Mouse (Mus musculus) spleen, adult 2 months (tissue): ENCODE measurements at regions not wholly inside any gene's neighbourhood (a gene's known extent, or its start where the extent isn't known, plus 50 kb on each side); places are given as distances from the start of the nearest gene placed in this dataset.

Experiments used
- DNase-seq, 2 experiments: peaks; one replicate each; pipeline versions ENCODE4 v3.0.0 to v3.0.0-alpha.2; 2012 to 2021; ENCODE audit warnings: low spot score in 2 of 2, low read depth in 1 of 2
- H3K27ac ChIP-seq: fragments of 200-500 bp; 2 replicates; pipeline ENCODE4 v1.5.1; 2012; ENCODE audit warnings: low read length, inconsistent platforms; ENCODE audit not compliant: insufficient read depth
- H3K27me3 ChIP-seq: fragments of 200-500 bp; 2 replicates; pipeline ENCODE4 v1.6.1; 2012; ENCODE audit warnings: mild to moderate bottlenecking, moderate library complexity, low read length, inconsistent platforms; ENCODE audit not compliant: control insufficient read depth, insufficient read depth
- H3K36me3 ChIP-seq: fragments of 200-500 bp; 2 replicates; pipeline ENCODE4 v1.6.1; 2012; ENCODE audit warnings: mild to moderate bottlenecking, low read length, inconsistent platforms; ENCODE audit not compliant: control insufficient read depth, insufficient read depth
- H3K4me1 ChIP-seq: fragments of 200-500 bp; 2 replicates; pipeline ENCODE4 v1.6.1; 2011; ENCODE audit warnings: inconsistent platforms; ENCODE audit not compliant: control insufficient read depth, insufficient read depth, insufficient read length
- H3K4me3 ChIP-seq: fragments of 200-500 bp; 2 replicates; pipeline ENCODE4 v1.5.1; 2011; ENCODE audit warnings: mild to moderate bottlenecking, inconsistent platforms; ENCODE audit not compliant: insufficient read depth, insufficient read length; ENCODE audit errors: extremely low read depth
- CTCF ChIP-seq: fragments of 200-500 bp; IDR thresholded peaks from 2 replicates; pipeline ENCODE4 v1.5.1; 2011; ENCODE audit warnings: mild to moderate bottlenecking, inconsistent platforms; ENCODE audit not compliant: insufficient read depth, insufficient read length, insufficient replicate concordance; ENCODE audit errors: extremely low read depth
- POLR2A ChIP-seq: fragments of 200-500 bp; IDR thresholded peaks from 2 replicates; pipeline ENCODE4 v1.6.1; 2011; ENCODE audit warnings: low read depth, low read length, inconsistent platforms
- WGBS: fragments of 180-500 bp; shearing (Covaris S2); methylation state at CpG from one replicate; pipeline ENCODE4 v1.1.7; 2018; 5-methylcytosine and 5-hydroxymethylcytosine counted together

GRCm38 (mm10) chr5:72225056-72225455, 57.1 kb upstream of the Commd8 start:
- H3K4me3 ChIP-seq = no peak overlapping the region
- H3K4me1 ChIP-seq = peaks cover 6% of the 10 kb centered on the region; the same call in 1 of the 2 replicates
- H3K36me3 ChIP-seq = peaks cover 6% of the 10 kb centered on the region
- H3K27me3 ChIP-seq = no peaks in the 10 kb centered on the region
- TF ChIP-seq POLR2A (no peak), CTCF (no peak)
- DNase-seq = no peak
- 24% methylated on average over 7 of the region's 7 CpGs for WGBS
- H3K27ac ChIP-seq = peak overlapping the region; percentile 45; the same call in 1 of the 2 replicates

- Histone ChIP-seq H3K27ac (peak overlapping the region; percentile 2; the same call in 1 of the 2 replicates), H3K36me3 (peaks cover 7% of the 10 kb centered on the region), H3K4me3 (no peak overlapping the region), H3K4me1 (peaks cover 6% of the 10 kb centered on the region; the same call in 1 of the 2 replicates), H3K27me3 (no peaks in the 10 kb centered on the region)
- 61% methylated on average over 6 of the region's 6 CpGs for WGBS
- no peak for DNase-seq
- TF ChIP-seq POLR2A = no peak
- no peak for TF ChIP-seq CTCF
These were observed 56.6 kb upstream of the Commd8 start for GRCm38 (mm10) chr5:72224551-72224966.

GRCm38 (mm10) chr5:72222902-72223301, 54.9 kb upstream of the Commd8 start:
- Histone ChIP-seq H3K36me3 (peaks cover 5% of the 10 kb centered on the region), H3K4me3 (no peak overlapping the region), H3K27ac (no peak overlapping the region), H3K4me1 (peaks cover 6% of the 10 kb centered on the region; the same call in 1 of the 2 replicates), H3K27me3 (no peaks in the 10 kb centered on the region)
- no peak for DNase-seq
- TF ChIP-seq CTCF = no peak
- no peak for TF ChIP-seq POLR2A
- WGBS = 90% methylated on average over 3 of the region's 3 CpGs

GRCm38 (mm10) chr5:72219697-72220096, 51.7 kb upstream of the Commd8 start:
- DNase-seq = no peak
- no peak for TF ChIP-seq POLR2A
- no peak for TF ChIP-seq CTCF
- Histone ChIP-seq H3K27me3 (no peaks in the 10 kb centered on the region), H3K4me1 (no peaks in the 10 kb centered on the region), H3K36me3 (peaks cover 2% of the 10 kb centered on the region), H3K4me3 (no peak overlapping the region), H3K27ac (no peak overlapping the region)
- WGBS = 75% methylated on average over 12 of the region's 12 CpGs

- Histone ChIP-seq H3K4me1 (no peaks in the 10 kb centered on the region), H3K4me3 (no peak overlapping the region), H3K27ac (no peak overlapping the region), H3K27me3 (no peaks in the 10 kb centered on the region), H3K36me3 (peaks cover 3% of the 10 kb centered on the region)
- WGBS = 89% methylated on average over 7 of the region's 7 CpGs
- TF ChIP-seq POLR2A (no peak), CTCF (no peak)
- no peak for DNase-seq
These were observed 51.3 kb upstream of the Commd8 start for GRCm38 (mm10) chr5:72219248-72219647.
